Mouse (Mus musculus): ENCODE data around the gene Mrrf. TPM values are rescaled to one million over a fixed set of nuclear protein-coding genes. Genes with fewer than 3 reads are reported as not detected.

Gene Mrrf
- polyA plus RNA-seq (2014; fragmentation: Illumina TruSeq; extraction: RNeasy Lipid Tissue Mini Kit (QIAGEN cat#74804); ENCODE audit: low read depth, low replicate concordance), result 37.2 TPM

GRCm38 (mm10) chr2:36136300-36136941, at the start of gene Mrrf, which contains the start of gene Rbm18:
Gene Mrrf, plus strand, starts transcription at chr2:36136389.
Gene Rbm18, minus strand, starts transcription at chr2:36136773.

GRCm38 (mm10) chr2:36104956-36105741, 31.0 kb upstream of the Mrrf start, which contains the start of gene Lhx6:
Gene Lhx6, minus strand, starts transcription at chr2:36105408.

GRCm38 (mm10) chr2:36230366-36230765, 94.2 kb downstream of the Mrrf start, which contains the start of gene Ptgs1:
Gene Ptgs1, plus strand, starts transcription at chr2:36230426.

Other genes starting within 250 kb of the Mrrf start
- gene Ttll11, start 156.5 kb upstream of the Mrrf start, polyA plus RNA-seq (2014; fragmentation: Illumina TruSeq; extraction: RNeasy Lipid Tissue Mini Kit (QIAGEN cat#74804); ENCODE audit: low read depth, low replicate concordance), result not detected
- 4.9 TPM for gene Ndufa8, start 87.0 kb upstream of the Mrrf start, polyA plus RNA-seq (2014; fragmentation: Illumina TruSeq; extraction: RNeasy Lipid Tissue Mini Kit (QIAGEN cat#74804); ENCODE audit: low read depth, low replicate concordance)
- gene Morn5, start 86.9 kb upstream of the Mrrf start, polyA plus RNA-seq (2014; fragmentation: Illumina TruSeq; extraction: RNeasy Lipid Tissue Mini Kit (QIAGEN cat#74804); ENCODE audit: low read depth, low replicate concordance), result not detected
- not detected for gene Lhx6, start 31.0 kb upstream of the Mrrf start, polyA plus RNA-seq (2014; fragmentation: Illumina TruSeq; extraction: RNeasy Lipid Tissue Mini Kit (QIAGEN cat#74804); ENCODE audit: low read depth, low replicate concordance)
- gene Rbm18, start 384 bp downstream of the Mrrf start, polyA plus RNA-seq (2014; fragmentation: Illumina TruSeq; extraction: RNeasy Lipid Tissue Mini Kit (QIAGEN cat#74804); ENCODE audit: low read depth, low replicate concordance), result 56.5 TPM
- gene Ptgs1, start 94.0 kb downstream of the Mrrf start, polyA plus RNA-seq (2014; fragmentation: Illumina TruSeq; extraction: RNeasy Lipid Tissue Mini Kit (QIAGEN cat#74804); ENCODE audit: low read depth, low replicate concordance), result 15.4 TPM
- not detected for gene Olfr338, start 237.1 kb downstream of the Mrrf start, polyA plus RNA-seq (2014; fragmentation: Illumina TruSeq; extraction: RNeasy Lipid Tissue Mini Kit (QIAGEN cat#74804); ENCODE audit: low read depth, low replicate concordance)